In genomic region chr7:135403416-135403815, GRCm38 (mm10) we compare ENCODE assay signal across 8 mouse cellular contexts. TPM values are rescaled to one million over a fixed set of nuclear protein-coding genes. Genes with fewer than 3 reads are reported as not detected.
DNase-seq lines count a peak whose midpoint lies in the region; ATAC-seq and TF ChIP-seq lines count a peak whose summit lies in the region.
"Had no signal": no experiment of that assay in that cellular context is flagged by ENCODE, and none has a peak within 500 bp of the region (broad histone marks: within the 10 kb centered on the region; RNA-seq: fewer than 3 reads in every experiment).

No protein-coding gene starts in this region.

- CTCF ChIA-PET in Patski (lab: Charles Lee), result interaction anchor here (0.7 to 3.1 kb wide), 15 partner anchors 12 to 312 kb away, joined by 3 to 35 read pairs (median 4); no protein-coding TSS in a partner anchor

- TF ChIP-seq CTCF in E14TG2a.4 (conservative IDR thresholded peaks at IDR 0.05; ENCODE audit: low read length), result peak; percentile 62
- peak; percentile 75 for TF ChIP-seq CTCF in Patski (IDR thresholded peaks at IDR 0.05)
- peak; percentile 51 for TF ChIP-seq CTCF in lung, adult 2 months (IDR thresholded peaks at IDR 0.05; ENCODE audit: insufficient read depth, low read length)

- 6% methylated on average over 5 of the region's 5 CpGs for WGBS in large intestine, adult 2 months
- 7% methylated on average over 5 of the region's 5 CpGs for WGBS in lung, adult 2 months

- no peak for ATAC-seq in Patski

- in situ Hi-C loops in Patski (cut with MboI; ENCODE audit: low pct_unique_long_range_greater_than_20kb), result loop anchor here (5.0 kb wide), 1 partner anchor 74 kb away; no protein-coding TSS in a partner anchor

- no peaks in the 10 kb centered on the region for H3K36me3 ChIP-seq in E14TG2a.4 (ENCODE audit: insufficient read depth, low read length)
- H3K36me3 ChIP-seq: limb, embryonic 13.5 days had no signal

- no peak overlapping the region for H3K4me3 ChIP-seq in E14TG2a.4 (replicated peaks; ENCODE audit: low read length)
- no peak overlapping the region for H3K4me3 ChIP-seq in lung, adult 2 months (replicated peaks; ENCODE audit: extremely low read depth, low read depth, low read length)
- H3K4me3 ChIP-seq: limb, embryonic 13.5 days had no signal

- peak; percentile 22 for DNase-seq in Patski (ENCODE audit: low read depth, low spot score)
- DNase-seq in cerebellum, postnatal 25 days, result peak; percentile 51 to 82
- DNase-seq in frontal cortex, postnatal 36 days (ENCODE audit: low spot score in 2 of 2), result peak; percentile 80 to 82
- peak; percentile 47 for DNase-seq in large intestine, adult 2 months (ENCODE audit: low read depth, low spot score)
- DNase-seq in lung, adult 2 months, result peak; percentile 28
- peak; percentile 66 for DNase-seq in right cerebral cortex, postnatal 25 days

- peaks cover 38% of the 10 kb centered on the region for H3K27me3 ChIP-seq in E14TG2a.4 (ENCODE audit: insufficient read depth, low read length)
- H3K27me3 ChIP-seq in Patski, result peaks cover 5% of the 10 kb centered on the region

- H3K4me1 ChIP-seq in E14TG2a.4 (replicated peaks; ENCODE audit: low read depth, low read length), result no peaks in the 10 kb centered on the region
- no peaks in the 10 kb centered on the region for H3K4me1 ChIP-seq in lung, adult 2 months (ENCODE audit: control insufficient read depth, insufficient read depth, low read length)
- H3K4me1 ChIP-seq: limb, embryonic 13.5 days had no signal

- POLR2A ChIA-PET in Patski (lab: Charles Lee), result no interaction called here

- H3K9me3 ChIP-seq in E14TG2a.4 (ENCODE audit: low read length), result no peaks in the 10 kb centered on the region
- H3K9me3 ChIP-seq: limb, embryonic 13.5 days had no signal

- TF ChIP-seq POLR2A in lung, adult 2 months (IDR thresholded peaks at IDR 0.05; ENCODE audit: borderline replicate concordance, extremely low read depth, low read depth, low read length), result no peak

RNA-seq across cellular contexts. Expression of gene Foxi2, which starts 6.7 kb away (rescaled TPM):
- polyA plus RNA-seq in Patski (2021), result not detected
- polyA plus RNA-seq in large intestine, adult 2 months (2012; rRNA removed), result not detected in 2 replicates
- polyA plus RNA-seq in lung, adult 2 months (2012; rRNA removed), result not detected in 2 replicates

Comparison
In these comparisons a context has a peak if more than half of its experiments do, and no peak if none do; other contexts are left out.
1. DNase-seq: peak in every context shown above with its lines; median percentile 81 in frontal cortex, postnatal 36 days; 66 in cerebellum, postnatal 25 days; 66 in right cerebral cortex, postnatal 25 days; 47 in large intestine, adult 2 months; 28 in lung, adult 2 months; 22 in Patski.